Mouse (Mus musculus) embryonic fibroblast, embryonic 13.5 days (primary cell): ENCODE measurements around the gene Slc7a5.

Experiments used
- CTCF ChIP-seq: IDR thresholded peaks from 2 replicates; pipeline ENCODE4 v1.5.1; 2011; ENCODE audit warnings: mild to moderate bottlenecking, control low read depth, low read length, moderate library complexity, borderline replicate concordance; ENCODE audit not compliant: insufficient read depth
- POLR2A ChIP-seq: IDR thresholded peaks from 2 replicates; pipeline ENCODE4 v1.6.1; 2011; ENCODE audit warnings: low read depth, mild to moderate bottlenecking, control low read depth, low read length, moderate library complexity

- no peak for TF ChIP-seq CTCF
- TF ChIP-seq POLR2A, result no peak
These were observed 22.6 kb upstream of the Slc7a5 start for GRCm38 (mm10) chr8:121930047-121930446.
